Mouse (Mus musculus) bone marrow, adult 2 months (tissue): ENCODE results near the gene Cdv3. TPM values are rescaled to one million over a fixed set of nuclear protein-coding genes. Genes with fewer than 3 reads are reported as not detected.
A peak's percentile ranks its signal among the peaks of the same experiment; 100 is the strongest.

Experiments
- H3K27ac ChIP-seq: fragments of 200-500 bp; 2 replicates; pipeline ENCODE4 v1.5.1; 2012; ENCODE audit warnings: low read depth, mild to moderate bottlenecking, control low read depth, inconsistent platforms, low read length; ENCODE audit not compliant: control insufficient read depth, poor library complexity, insufficient read depth
- H3K4me1 ChIP-seq: fragments of 200-500 bp; 2 replicates; pipeline ENCODE4 v1.6.1; 2011; ENCODE audit warnings: low read length; ENCODE audit not compliant: control insufficient read depth, insufficient read depth
- H3K4me3 ChIP-seq: fragments of 200-500 bp; replicated peaks from 2 replicates; pipeline ENCODE3; 2011; ENCODE audit warnings: mild to moderate bottlenecking, low read depth, low read length, control low read depth; ENCODE audit not compliant: control insufficient read depth
- CTCF ChIP-seq: fragments of 200-500 bp; IDR thresholded peaks from 2 replicates; pipeline ENCODE4 v1.5.1; 2011; ENCODE audit warnings: low read length, control low read depth; ENCODE audit not compliant: control insufficient read depth, insufficient read depth
- POLR2A ChIP-seq: fragments of 200-500 bp; IDR thresholded peaks from 2 replicates; pipeline ENCODE4 v1.6.1; 2011; ENCODE audit warnings: low read depth, mild to moderate bottlenecking, control low read depth, low read length, borderline replicate concordance; ENCODE audit not compliant: control insufficient read depth
- WGBS: fragments of 180-500 bp; shearing (Covaris S2); methylation state at CpG from one replicate; pipeline ENCODE4 v1.1.7; 2018; 5-methylcytosine and 5-hydroxymethylcytosine counted together
- polyA plus RNA-seq: library from polyadenylated mRNA; stranded (reverse); fragments of >200 nt; gene quantifications from 2 replicates; pipeline ENCODE4 v1.2.4, GENCODE M21; 2011; ENCODE audit warnings: low replicate concordance; ENCODE audit not compliant: missing spikeins, insufficient read depth, insufficient read length

Cdv3 gene
- polyA plus RNA-seq, 1 experiment, result 78.8 TPM

DNA sequence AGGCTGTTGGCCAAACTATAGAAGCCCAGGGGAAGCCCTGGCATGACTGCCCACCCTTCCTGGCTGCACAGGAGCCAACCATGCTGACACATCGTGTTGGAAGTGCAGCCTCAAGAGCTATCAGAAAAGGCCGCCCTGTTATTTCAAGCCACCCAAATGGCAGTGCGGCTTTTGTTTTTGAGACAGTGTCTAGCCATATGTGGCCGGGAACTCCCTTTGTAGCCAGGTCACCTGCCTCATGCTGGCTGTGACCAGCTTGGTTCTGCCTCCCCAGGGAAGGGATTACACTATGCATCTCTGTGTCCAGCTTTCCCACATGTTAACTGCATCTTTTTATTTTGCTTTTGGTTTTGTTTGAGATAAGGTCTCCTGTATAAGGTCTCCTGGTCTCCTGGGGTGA is 14.9 kb upstream of the Cdv3 start:
- Histone ChIP-seq H3K4me3 (no peak overlapping the region), H3K27ac (no peak overlapping the region), H3K4me1 (no peaks in the 10 kb centered on the region)
- TF ChIP-seq POLR2A, result no peak
- no peak for TF ChIP-seq CTCF
- 86% methylated on average over 4 of the region's 4 CpGs for WGBS

DNA sequence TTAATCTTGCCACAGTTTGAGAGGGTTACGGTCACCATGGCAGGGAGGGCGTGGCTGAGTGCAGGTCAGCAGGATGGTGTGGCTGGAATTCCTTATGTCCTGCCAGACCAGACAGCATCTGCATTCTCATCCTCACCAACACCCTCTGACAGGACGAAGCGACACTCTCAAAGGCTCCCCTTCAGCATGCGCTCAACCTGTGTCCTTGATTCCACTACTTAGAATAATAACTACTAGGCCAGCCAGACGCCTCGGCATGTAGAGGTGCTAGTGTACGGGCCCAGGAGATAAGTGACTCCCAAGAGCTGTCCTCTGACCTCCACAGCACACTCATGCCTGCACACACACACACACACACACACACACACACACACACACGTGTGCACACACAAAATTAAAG is 13.6 kb upstream of the Cdv3 start:
- TF ChIP-seq POLR2A (no peak), CTCF (no peak)
- H3K4me1 ChIP-seq, result no peaks in the 10 kb centered on the region
- no peak overlapping the region for H3K4me3 ChIP-seq
- WGBS, result 87% methylated on average over 9 of the region's 9 CpGs
- H3K27ac ChIP-seq, result no peak overlapping the region

DNA sequence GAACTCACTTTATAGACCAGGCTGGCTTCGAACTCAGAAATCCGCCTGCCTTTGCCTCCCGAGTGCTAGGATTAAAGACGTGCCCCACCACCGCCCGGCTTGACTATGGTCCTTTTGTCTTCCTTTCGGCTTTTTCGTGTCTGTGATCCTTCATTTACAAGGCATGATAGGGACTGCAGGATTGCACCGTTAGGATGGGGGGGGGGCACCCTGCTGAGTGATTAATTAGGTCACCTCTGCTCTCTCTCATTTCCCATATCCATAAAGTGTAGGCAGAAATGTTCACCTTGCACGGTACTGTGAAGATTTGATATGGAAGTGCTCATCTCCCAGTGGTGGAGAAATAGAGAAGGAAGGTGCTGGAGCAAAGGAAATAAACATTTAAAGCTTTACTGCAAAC is 13.0 kb upstream of the Cdv3 start:
- Histone ChIP-seq H3K4me3 (no peak overlapping the region), H3K4me1 (no peaks in the 10 kb centered on the region), H3K27ac (no peak overlapping the region)
- TF ChIP-seq CTCF, result no peak
- TF ChIP-seq POLR2A, result no peak
- 78% methylated on average over 10 of the region's 10 CpGs for WGBS

DNA sequence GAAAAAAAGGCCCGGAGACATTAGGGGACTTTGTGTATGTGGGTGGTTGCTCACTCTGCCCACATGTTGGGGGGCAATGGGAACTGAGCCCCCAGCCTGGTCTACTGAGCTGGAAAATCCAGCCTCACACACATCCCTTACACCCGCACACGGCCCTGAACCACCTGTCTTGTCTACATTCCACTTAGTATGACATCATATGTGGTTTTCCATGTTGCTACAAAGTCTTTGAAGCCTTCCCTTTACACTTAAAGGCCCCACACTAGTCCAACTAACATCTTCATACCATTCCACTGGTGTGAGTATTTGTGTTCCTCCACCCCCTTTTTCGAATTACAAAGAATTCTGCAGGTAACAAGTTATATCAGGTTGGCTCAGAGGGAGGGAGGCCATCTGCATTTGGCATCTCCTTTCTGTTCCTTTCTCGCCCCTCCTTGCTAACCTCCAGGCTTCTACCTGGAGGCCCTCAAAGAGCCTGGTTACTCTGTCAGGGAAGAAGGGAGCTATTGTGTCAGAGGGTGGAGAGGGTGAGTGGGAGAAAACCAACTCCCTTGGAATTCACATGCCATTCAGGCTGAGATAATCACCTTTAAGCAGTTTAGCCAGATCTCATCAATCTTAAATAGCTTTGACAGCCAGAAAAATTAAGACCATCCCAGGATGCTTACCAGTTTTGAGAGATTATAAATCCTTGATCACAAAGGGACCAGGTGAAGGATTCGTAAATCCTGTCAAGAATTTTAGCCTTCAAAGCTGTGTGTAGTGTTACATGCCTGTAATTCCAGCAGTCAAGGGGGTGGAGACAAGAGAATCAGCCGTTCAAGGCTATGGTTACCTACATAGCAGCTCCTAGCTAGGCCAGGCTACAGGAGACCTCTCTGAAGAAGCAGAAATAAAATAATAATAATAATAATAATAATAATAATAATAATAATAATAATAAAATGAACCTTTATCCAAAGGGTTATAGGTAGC is 11.0 kb upstream of the Cdv3 start:
- H3K4me3 ChIP-seq, result no peak overlapping the region
- H3K4me1 ChIP-seq, result no peaks in the 10 kb centered on the region
- no peak overlapping the region for H3K27ac ChIP-seq
- 72% methylated on average over 7 of the region's 7 CpGs for WGBS
- no peak for TF ChIP-seq POLR2A

DNA sequence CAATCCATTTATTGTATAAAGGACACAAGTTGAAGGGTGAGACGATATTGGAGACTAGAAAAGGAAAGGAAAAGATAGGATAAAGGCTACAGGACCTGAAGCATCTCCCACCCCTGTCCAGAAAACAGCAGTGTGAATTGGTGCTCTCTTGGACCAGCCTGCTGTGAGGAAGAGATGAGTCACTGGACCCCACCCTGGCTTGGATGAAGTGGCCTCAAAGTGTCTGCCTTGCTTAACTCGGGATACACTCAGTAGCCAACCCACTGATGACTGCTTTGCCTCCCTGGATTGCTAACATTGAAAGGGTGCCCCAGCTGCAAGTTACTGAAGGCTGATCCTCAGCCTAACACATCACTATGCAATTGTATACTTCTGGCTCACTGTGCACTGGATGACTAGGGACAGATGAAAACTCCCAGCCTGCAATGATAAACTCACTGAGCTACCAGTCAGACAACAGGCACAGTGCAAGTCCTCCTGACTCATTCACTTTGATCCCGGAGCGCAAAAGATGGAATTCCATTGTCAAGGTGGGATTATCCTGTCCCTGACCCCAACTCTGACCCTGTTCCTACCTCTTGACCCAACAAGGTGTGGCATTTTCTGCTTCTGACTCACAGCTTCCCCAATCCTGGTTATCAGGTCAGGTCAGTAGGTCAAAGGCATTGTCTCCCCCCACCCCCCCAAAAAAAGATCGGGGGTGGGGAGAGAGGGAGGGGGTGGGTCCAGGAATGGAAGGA is 6.8 kb upstream of the Cdv3 start:
- WGBS, result 71% methylated on average over 5 of the region's 5 CpGs
- Histone ChIP-seq H3K4me1 (no peaks in the 10 kb centered on the region), H3K4me3 (no peak overlapping the region), H3K27ac (no peak overlapping the region)
- TF ChIP-seq POLR2A (no peak), CTCF (no peak)

DNA sequence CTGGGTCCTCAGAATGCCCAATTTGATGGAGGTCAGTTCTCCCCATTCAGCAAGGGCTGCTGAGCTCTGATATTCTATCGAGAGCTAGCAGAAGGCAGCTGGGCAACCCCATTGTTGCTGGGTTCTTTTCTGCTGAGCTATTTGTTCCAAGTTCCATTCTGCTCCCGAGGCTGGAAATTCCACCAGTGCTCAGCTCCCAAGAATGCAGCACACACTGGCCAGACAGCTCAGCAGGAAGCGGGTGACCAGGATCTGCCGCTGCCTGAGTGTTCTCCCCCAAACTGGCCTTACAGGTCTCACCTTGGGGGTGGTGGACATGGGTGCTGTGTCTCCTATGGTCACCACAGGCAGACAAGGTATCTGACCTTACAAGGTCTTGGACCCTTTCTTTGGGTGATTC is 4.3 kb upstream of the Cdv3 start:
- WGBS, result 91% methylated on average over 4 of the region's 4 CpGs
- Histone ChIP-seq H3K4me1 (no peaks in the 10 kb centered on the region; the same call in 1 of the 2 replicates), H3K27ac (no peak overlapping the region), H3K4me3 (no peak overlapping the region)
- TF ChIP-seq CTCF, result no peak
- no peak for TF ChIP-seq POLR2A

DNA sequence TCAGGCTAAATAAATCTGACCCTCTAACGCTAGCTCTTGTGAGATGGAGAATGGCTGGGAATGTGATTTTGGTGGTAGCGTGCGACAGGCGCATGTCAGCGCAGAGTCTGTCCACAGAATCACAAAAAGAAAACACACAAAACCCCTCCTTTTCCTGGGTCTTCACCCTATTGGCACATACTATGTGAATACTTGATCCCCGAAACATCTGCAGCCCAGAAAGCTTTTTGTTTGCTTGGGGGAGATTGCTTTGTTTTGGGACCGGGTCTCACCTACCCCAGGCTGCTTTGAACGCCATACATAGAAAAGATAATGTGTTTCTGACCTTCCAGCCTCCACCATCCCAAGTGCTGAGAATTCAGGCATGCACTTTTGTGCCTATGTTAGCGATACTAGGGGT is 716 bp upstream of the Cdv3 start:
- H3K4me3 ChIP-seq, result no peak overlapping the region
- no peak overlapping the region for H3K27ac ChIP-seq
- no peaks in the 10 kb centered on the region; the same call in 1 of the 2 replicates for H3K4me1 ChIP-seq
- TF ChIP-seq CTCF, result no peak
- TF ChIP-seq POLR2A, result no peak
- 69% methylated on average over 9 of the region's 9 CpGs for WGBS

DNA sequence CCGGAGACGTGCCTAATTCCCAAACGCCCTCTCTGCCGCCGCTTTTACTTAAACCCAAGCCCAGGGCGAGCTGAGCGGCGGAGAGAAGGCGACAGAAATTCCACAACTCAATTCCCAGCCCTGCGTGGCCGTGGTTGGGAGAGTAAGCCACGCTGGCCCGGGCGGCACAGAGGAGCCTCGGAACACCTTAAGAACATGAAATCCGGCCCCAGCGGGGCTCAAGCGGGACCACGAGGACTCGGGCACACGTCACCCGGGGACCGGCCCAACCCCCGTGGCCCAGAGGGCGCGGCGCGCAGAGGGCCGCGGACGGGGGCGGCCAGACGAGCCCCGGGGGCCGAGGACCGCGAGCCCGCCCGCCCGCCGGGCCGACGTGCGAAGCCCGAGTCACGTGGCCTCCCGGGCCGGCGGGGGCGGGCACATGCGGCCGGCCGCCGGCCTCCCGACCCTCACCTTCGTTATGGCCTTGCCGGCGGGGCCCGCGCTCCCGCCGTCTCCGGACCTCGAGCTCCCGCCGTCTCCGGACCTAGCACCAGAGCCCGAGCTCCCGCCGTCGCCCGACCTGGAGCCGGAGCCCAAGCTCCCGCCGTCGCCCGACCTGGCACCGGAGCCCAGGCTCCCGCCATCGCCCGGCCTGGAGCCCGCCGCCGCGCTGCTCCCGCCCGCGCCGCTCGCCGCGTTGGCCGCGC is 895 bp downstream of the Cdv3 start:
- WGBS, result 3% methylated on average over 93 of the region's 94 CpGs
- peak overlapping the region; percentile 99 for H3K27ac ChIP-seq
- peak overlapping the region; percentile 87 for H3K4me3 ChIP-seq
- H3K4me1 ChIP-seq, result no peaks in the 10 kb centered on the region; the same call in 1 of the 2 replicates
- TF ChIP-seq CTCF (no peak), POLR2A (peak; percentile 22; the same call in 1 of the 2 replicates)
